Mouse (Mus musculus) kidney, postnatal 0 days (tissue): ENCODE results near the gene Olfr204. TPM values are rescaled to one million over a fixed set of nuclear protein-coding genes. Genes with fewer than 3 reads are reported as not detected.
"Not testable (repeated sequence)": the region's sequence is repeated elsewhere in the genome, so short reads cannot be mapped to it uniquely, and the experiment has no call there.

ENCODE experiments used
- ATAC-seq: fragments of 200-750 bp; cut with Nextera tagmentation; replicated peaks from 2 replicates; pipeline ENCODE4 v1.8.0; 2017; ENCODE audit warnings: low read depth, moderate number of reproducible peaks, moderate TSS enrichment, moderate library complexity; ENCODE audit not compliant: low FRiP score
- DNase-seq: peaks from one replicate; pipeline ENCODE4 v3.0.0-alpha.2; 2016; ENCODE audit warnings: low spot score
- H3K27ac ChIP-seq: fragments of 300-500 bp; sonication (generic); 2 replicates; pipeline ENCODE4 v1.5.1; 2014; ENCODE audit warnings: mild to moderate bottlenecking
- H3K27me3 ChIP-seq: fragments of 300-500 bp; sonication (generic); 2 replicates; pipeline ENCODE4 v1.6.1; 2014; ENCODE audit warnings: low read length, mixed read lengths; ENCODE audit not compliant: insufficient read depth
- H3K36me3 ChIP-seq: fragments of 300-500 bp; sonication (generic); 2 replicates; pipeline ENCODE4 v1.6.1; 2014; ENCODE audit warnings: low read length, mixed read lengths; ENCODE audit not compliant: insufficient read depth
- H3K4me1 ChIP-seq: fragments of 300-500 bp; sonication (generic); replicated peaks from 2 replicates; pipeline ENCODE4 v1.6.1; 2014; ENCODE audit warnings: antibody characterized with exemption, low read length, mixed read lengths; ENCODE audit not compliant: insufficient read depth
- H3K4me2 ChIP-seq: fragments of 300-500 bp; sonication (generic); 2 replicates; pipeline ENCODE4 v1.6.1; 2014; ENCODE audit warnings: mild to moderate bottlenecking, low read length, moderate library complexity, mixed read lengths
- H3K4me3 ChIP-seq: fragments of 300-500 bp; sonication (generic); replicated peaks from 2 replicates; pipeline ENCODE4 v1.5.1; 2014; ENCODE audit warnings: low read depth, low read length
- H3K9ac ChIP-seq: fragments of 300-500 bp; sonication (generic); 2 replicates; pipeline ENCODE4 v1.6.1; 2014; ENCODE audit warnings: low read depth, low read length
- H3K9me3 ChIP-seq: fragments of 300-500 bp; sonication (generic); replicated peaks from 2 replicates; pipeline ENCODE4 v1.6.1; 2016; ENCODE audit warnings: low read length, inconsistent platforms, mixed read lengths
- CTCF ChIP-seq: IDR thresholded peaks from 2 replicates; pipeline ENCODE4 v1.5.1; 2016; ENCODE audit warnings: antibody characterized with exemption, low read depth, mild to moderate bottlenecking, moderate library complexity
- WGBS: fragments of 180-500 bp; shearing (Covaris S2); extraction: QIAGEN DNeasy Blood & Tissue Kit; methylation state at CpG from one replicate; pipeline ENCODE4 v1.1.7; 2014; 5-methylcytosine and 5-hydroxymethylcytosine counted together
- polyA plus RNA-seq: library from polyadenylated mRNA; unstranded; fragments of >200 nt; fragmentation: Nextera tagmentation; extraction: Ambion mirVana; gene quantifications from 2 replicates; pipeline ENCODE4 v1.2.1, GENCODE M21; 2015

Gene Olfr204
- not detected in 2 replicates for polyA plus RNA-seq

GRCm38 (mm10) chr16:59318148-59318547, at the start of gene Olfr204:
Gene Olfr204 (minus strand): TSS chr16:59318248.
- Histone ChIP-seq H3K9ac (no peak within 1 kb of the TSS), H3K9me3 (no peaks in the 10 kb centered on the region), H3K27ac (no peak within 1 kb of the TSS), H3K4me1 (no peaks in the 10 kb centered on the region), H3K4me3 (no peak within 1 kb of the TSS), H3K4me2 (no peak within 1 kb of the TSS), H3K27me3 (no peaks in the 10 kb centered on the region), H3K36me3 (no peaks in the 10 kb centered on the region)
- no peak for TF ChIP-seq CTCF
- ATAC-seq (no peak), DNase-seq (no peak)

DNA sequence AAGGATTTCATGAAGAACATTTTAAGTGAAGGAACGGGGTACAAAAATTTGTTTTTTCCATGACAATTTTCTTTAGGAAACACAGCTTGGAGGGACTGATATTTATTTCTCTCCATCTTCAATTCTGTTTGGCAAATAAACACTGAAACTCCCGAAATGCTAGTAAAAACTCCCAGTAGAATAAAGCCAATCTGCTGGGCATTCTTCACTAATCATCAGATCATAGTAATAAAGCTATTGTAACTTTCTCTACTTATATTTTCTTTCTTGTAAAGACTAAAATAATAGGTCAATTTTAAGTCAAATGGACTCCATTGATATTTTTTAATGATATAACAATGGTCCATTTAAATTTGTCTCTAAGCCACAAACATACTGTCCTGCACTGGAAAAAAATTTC, 45.8 kb upstream of the Olfr204 start, which contains the start of gene Olfr209:
TSS of gene Olfr209 (minus strand) at position 101 of the 400 bp plus-strand sequence.
- Histone ChIP-seq H3K4me3 (no peak within 1 kb of the TSS), H3K4me1 (no peaks in the 10 kb centered on the region), H3K27ac (no peak within 1 kb of the TSS), H3K27me3 (no peaks in the 10 kb centered on the region), H3K4me2 (no peak within 1 kb of the TSS), H3K36me3 (no peaks in the 10 kb centered on the region), H3K9me3 (no peaks in the 10 kb centered on the region), H3K9ac (no peak within 1 kb of the TSS)
- WGBS = 78% methylated on average over 2 of the region's 2 CpGs
- no peak for TF ChIP-seq CTCF
- ATAC-seq (no peak), DNase-seq (no peak)

- no peak within 1 kb of the TSS for H3K27ac ChIP-seq
- H3K27me3 ChIP-seq = no peaks in the 10 kb centered on the region
- 75% methylated on average over 1 of the region's 1 CpGs for WGBS
- H3K4me3 ChIP-seq = no peak within 1 kb of the TSS
- H3K4me1 ChIP-seq = no peaks in the 10 kb centered on the region
- H3K9ac ChIP-seq = no peak within 1 kb of the TSS
- ATAC-seq (no peak), DNase-seq (no peak)
- H3K36me3 ChIP-seq = no peaks in the 10 kb centered on the region
- no peak for TF ChIP-seq CTCF
- H3K9me3 ChIP-seq = no peaks in the 10 kb centered on the region
- H3K4me2 ChIP-seq = no peak within 1 kb of the TSS
Measured at GRCm38 (mm10) chr16:59349146-59349545, 31.1 kb upstream of the Olfr204 start, which contains the start of gene Olfr206. Gene Olfr206 (minus strand): TSS chr16:59349246.

DNA sequence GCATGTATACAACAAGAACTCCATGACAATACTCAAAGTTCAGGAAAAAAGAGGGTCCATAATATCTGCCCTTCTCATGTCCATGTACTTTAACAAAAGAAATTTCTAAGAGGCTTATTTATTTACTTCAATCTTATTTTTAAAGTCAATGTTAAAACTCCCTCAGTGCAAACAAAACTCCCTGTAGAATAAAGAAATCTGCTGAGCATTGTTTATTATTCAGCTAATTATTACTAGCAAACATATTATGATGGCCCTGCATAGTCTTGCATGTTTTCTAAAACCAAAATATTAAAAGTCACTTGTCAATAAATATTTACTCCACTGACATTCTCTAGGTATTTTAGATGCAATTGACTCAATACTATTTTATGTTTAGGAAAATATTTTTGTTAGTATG, 13.0 kb upstream of the Olfr204 start, which contains the start of gene Olfr205:
TSS of gene Olfr205 (minus strand) at position 101 of the 400 bp plus-strand sequence.
- Histone ChIP-seq H3K4me3 (no peak within 1 kb of the TSS), H3K4me1 (no peaks in the 10 kb centered on the region), H3K9ac (no peak within 1 kb of the TSS), H3K9me3 (no peaks in the 10 kb centered on the region), H3K4me2 (no peak within 1 kb of the TSS), H3K27me3 (no peaks in the 10 kb centered on the region), H3K27ac (no peak within 1 kb of the TSS), H3K36me3 (no peaks in the 10 kb centered on the region)
- ATAC-seq (no peak), DNase-seq (no peak)
- no peak for TF ChIP-seq CTCF

DNA sequence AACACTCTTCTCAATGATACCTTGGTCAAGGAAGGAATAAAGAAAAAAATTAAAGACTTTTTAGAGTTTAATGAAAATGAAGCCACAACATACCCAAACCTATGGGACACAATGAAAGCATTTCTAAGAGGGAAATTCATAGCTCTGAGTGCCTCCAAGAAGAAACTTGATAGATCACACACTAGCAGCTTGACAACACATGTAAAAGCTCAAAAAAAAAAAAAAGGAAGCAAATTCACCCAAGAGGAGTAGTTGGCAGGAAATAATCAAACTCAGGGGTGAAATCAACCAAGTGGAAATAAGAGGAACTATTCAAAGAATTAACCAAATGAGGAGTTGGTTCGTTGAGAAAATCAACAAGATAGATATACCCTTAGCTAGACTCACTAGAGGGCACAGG, 5.2 kb upstream of the Olfr204 start:
- H3K9ac ChIP-seq, H3K27ac ChIP-seq, H3K4me2 ChIP-seq, ATAC-seq, H3K4me3 ChIP-seq, DNase-seq, H3K36me3 ChIP-seq, H3K9me3 ChIP-seq, H3K27me3 ChIP-seq, H3K4me1 ChIP-seq: not testable (repeated sequence)
- WGBS = 69% methylated on average over 1 of the region's 1 CpGs

DNA sequence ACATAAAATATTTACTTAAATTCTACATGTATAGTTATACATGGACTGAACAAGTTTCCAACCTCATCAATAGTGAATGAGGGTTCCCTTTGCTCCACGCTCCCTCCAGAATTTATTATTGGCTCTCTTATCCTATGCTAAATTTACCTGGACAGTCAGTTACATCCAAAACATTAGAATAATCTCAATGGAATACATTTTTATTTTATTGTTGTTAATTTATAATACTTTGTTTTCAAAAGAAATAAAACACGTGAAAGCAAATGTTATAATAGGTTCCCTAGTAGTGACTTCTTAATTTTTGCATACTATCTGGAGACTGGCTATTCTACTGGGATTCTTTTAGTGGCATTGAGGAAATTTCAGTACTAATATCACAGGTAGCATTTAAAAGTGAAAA, 19.5 kb downstream of the Olfr204 start, which contains the start of gene Olfr203:
TSS of gene Olfr203 (plus strand) at position 301 of the 400 bp plus-strand sequence.
- no peaks in the 10 kb centered on the region for H3K36me3 ChIP-seq
- no peak for TF ChIP-seq CTCF
- H3K27ac ChIP-seq = no peak within 1 kb of the TSS
- DNase-seq (no peak), ATAC-seq (no peak)
- WGBS = 84% methylated on average over 2 of the region's 2 CpGs
- no peaks in the 10 kb centered on the region for H3K4me1 ChIP-seq
- no peaks in the 10 kb centered on the region for H3K27me3 ChIP-seq
- H3K4me3 ChIP-seq = no peak within 1 kb of the TSS
- no peak within 1 kb of the TSS for H3K4me2 ChIP-seq
- H3K9me3 ChIP-seq = no peaks in the 10 kb centered on the region
- H3K9ac ChIP-seq = no peak within 1 kb of the TSS

DNA sequence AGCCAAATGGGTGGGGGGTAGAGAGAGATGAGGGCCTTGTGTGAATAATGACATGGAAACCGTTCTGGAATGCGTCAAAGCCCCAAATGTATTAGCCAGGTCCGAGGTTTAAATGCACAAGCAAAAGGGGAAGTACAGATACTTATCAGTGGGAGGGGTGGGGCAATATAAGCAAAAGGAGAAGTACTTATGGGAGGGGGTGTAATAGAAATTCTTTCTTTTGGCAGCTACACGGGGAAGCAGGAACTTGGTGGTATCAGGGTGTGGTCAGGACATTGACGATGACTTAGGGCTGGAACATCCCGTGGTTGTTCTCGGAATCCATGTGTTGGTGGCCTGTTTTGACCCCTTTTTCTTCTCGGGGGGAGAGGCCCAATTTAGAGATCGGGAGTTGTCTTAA, 30.5 kb downstream of the Olfr204 start:
- H3K9me3 ChIP-seq, H3K36me3 ChIP-seq, H3K4me1 ChIP-seq, H3K9ac ChIP-seq, H3K4me2 ChIP-seq, H3K4me3 ChIP-seq, ATAC-seq, DNase-seq, H3K27ac ChIP-seq, H3K27me3 ChIP-seq: not testable (repeated sequence)
- WGBS = 73% methylated on average over 9 of the region's 9 CpGs
